Mouse (Mus musculus): ENCODE data around the gene Rom1. TPM values are rescaled to one million over a fixed set of nuclear protein-coding genes. Genes with fewer than 3 reads are reported as not detected.

Gene Rom1
- total RNA-seq, 1 experiment from 2014 or later, result 3.6 TPM

Other genes starting within 250 kb of the Rom1 start
- 61.4 to 198 TPM (median 77.3 TPM) in 3 replicates for gene Slc3a2, start 206.0 kb downstream of the Rom1 start, total RNA-seq (2017)
- gene Wdr74, start 193.5 kb downstream of the Rom1 start, total RNA-seq (2017), result 32.5 to 68.4 TPM (median 56.6 TPM) in 3 replicates
- gene 1700092M07Rik, start 188.6 kb downstream of the Rom1 start, total RNA-seq (2017), result 1.9 to 2.8 TPM in 2 of 3 replicates, not detected in the other
- 105 to 173 TPM (median 138 TPM) in 3 replicates for gene Stx5a, start 187.9 kb downstream of the Rom1 start, total RNA-seq (2017)
- gene Nxf1, start 172.3 kb downstream of the Rom1 start, total RNA-seq (2017), result 85.6 to 138 TPM (median 127 TPM) in 3 replicates
- 10.2 to 19.0 TPM (median 12.6 TPM) in 3 replicates for gene Tmem223, start 158.4 kb downstream of the Rom1 start, total RNA-seq (2017)
- gene Tmem179b, start 154.9 kb downstream of the Rom1 start, total RNA-seq (2017), result 86.6 to 115 TPM (median 101 TPM) in 3 replicates
- 2.0 to 11.4 TPM (median 4.5 TPM) in 3 replicates for gene Taf6l, start 142.9 kb downstream of the Rom1 start, total RNA-seq (2017)
- gene Polr2g, start 130.8 kb downstream of the Rom1 start, total RNA-seq (2017), result 31.6 to 48.4 TPM (median 47.3 TPM) in 3 replicates
- gene Zbtb3, start 126.8 kb downstream of the Rom1 start, total RNA-seq (2017), result 0.85 to 1.2 TPM (median 1.1 TPM) in 3 replicates
- gene Ttc9c, start 110.0 kb downstream of the Rom1 start, total RNA-seq (2017), result 40.1 to 52.8 TPM (median 48.3 TPM) in 3 replicates
- gene Hnrnpul2, start 109.3 kb downstream of the Rom1 start, total RNA-seq (2017), result 84.4 to 149 TPM (median 101 TPM) in 3 replicates
- gene AC129217.1, start 99.6 kb downstream of the Rom1 start, total RNA-seq (2017), result 40.4 to 54.5 TPM (median 44.1 TPM) in 3 replicates
- 25.1 to 34.8 TPM (median 30.9 TPM) in 3 replicates for gene Bscl2, start 91.9 kb downstream of the Rom1 start, total RNA-seq (2017)
- 0.39 to 0.64 TPM in 2 of 3 replicates, not detected in the other for gene Gng3, start 90.2 kb downstream of the Rom1 start, total RNA-seq (2017)
- 0.10 to 0.78 TPM (median 0.32 TPM) in 3 replicates for gene Lrrn4cl, start 78.6 kb downstream of the Rom1 start, total RNA-seq (2017)
- gene Ubxn1, start 57.9 kb downstream of the Rom1 start, total RNA-seq (2017), result 200 to 274 TPM (median 220 TPM) in 3 replicates
- 45.0 to 55.1 TPM (median 54.5 TPM) in 3 replicates for gene Uqcc3, start 48.4 kb downstream of the Rom1 start, total RNA-seq (2017)
- gene Lbhd1, start 45.6 kb downstream of the Rom1 start, total RNA-seq (2017), result 18.1 to 52.5 TPM (median 21.3 TPM) in 3 replicates
- gene Gm49403, start 45.4 kb downstream of the Rom1 start, total RNA-seq (2017), result not detected in 3 replicates
- gene 1810009A15Rik, start 40.5 kb downstream of the Rom1 start, total RNA-seq (2017), result 62.5 to 90.9 TPM (median 65.3 TPM) in 3 replicates
- gene Gm49416, start 40.4 kb downstream of the Rom1 start, total RNA-seq (2017), result not detected in 3 replicates
- 5.8 to 9.1 TPM (median 7.4 TPM) in 3 replicates for gene Ints5, start 36.4 kb downstream of the Rom1 start, total RNA-seq (2017)
- gene Ganab, start 31.3 kb downstream of the Rom1 start, total RNA-seq (2017), result 57.5 to 87.0 TPM (median 59.6 TPM) in 3 replicates
- gene B3gat3, start 9.0 kb downstream of the Rom1 start, total RNA-seq (2017), result 34.2 to 75.8 TPM (median 50.2 TPM) in 3 replicates
- 39.3 to 101 TPM (median 62.5 TPM) in 3 replicates for gene Eml3, start 196 bp upstream of the Rom1 start, total RNA-seq (2017)
- 129 to 201 TPM (median 158 TPM) in 3 replicates for gene Mta2, start 12.5 kb upstream of the Rom1 start, total RNA-seq (2017)
- gene Tut1, start 24.5 kb upstream of the Rom1 start, total RNA-seq (2017), result 14.8 to 16.9 TPM (median 16.7 TPM) in 3 replicates
- gene Eef1g, start 37.7 kb upstream of the Rom1 start, total RNA-seq (2017), result 313 to 352 TPM (median 341 TPM) in 3 replicates
- gene Ahnak, start 59.9 kb upstream of the Rom1 start, total RNA-seq (2017), result 408 to 1,020 TPM (median 414 TPM) in 3 replicates
- not detected in 3 replicates for gene Scgb1a1, start 158.6 kb upstream of the Rom1 start, total RNA-seq (2017)
- 6.1 to 14.4 TPM (median 7.8 TPM) in 3 replicates for gene Asrgl1, start 206.3 kb upstream of the Rom1 start, total RNA-seq (2017)